Mouse (Mus musculus) limb, embryonic 14.5 days (tissue): ENCODE data around the gene Bcar1. TPM values are rescaled to one million over a fixed set of nuclear protein-coding genes. Genes with fewer than 3 reads are reported as not detected.

ENCODE experiments used
- ATAC-seq: fragments of 200-750 bp; cut with Nextera tagmentation; 2 replicates; pipeline ENCODE4 v1.8.0; 2017; ENCODE audit warnings: low read depth, moderate number of reproducible peaks, moderate TSS enrichment; ENCODE audit not compliant: low FRiP score
- DNase-seq: peaks from one replicate; pipeline ENCODE4 v3.0.0-alpha.2; 2015; ENCODE audit warnings: low spot score
- H3K27ac ChIP-seq: fragments of 300-500 bp; sonication (generic); replicated peaks from 2 replicates; pipeline ENCODE4 v1.5.1; 2014; ENCODE audit warnings: low read depth, mild to moderate bottlenecking, low read length, moderate library complexity, mixed read lengths
- H3K27me3 ChIP-seq: fragments of 300-500 bp; sonication (generic); 2 replicates; pipeline ENCODE4 v1.6.1; 2014; ENCODE audit warnings: low read length, mixed read lengths; ENCODE audit not compliant: control insufficient read depth, insufficient read depth
- H3K36me3 ChIP-seq: fragments of 300-500 bp; sonication (generic); 2 replicates; pipeline ENCODE4 v1.6.1; 2014; ENCODE audit warnings: mild to moderate bottlenecking, low read length, moderate library complexity, mixed read lengths; ENCODE audit not compliant: control insufficient read depth, insufficient read depth
- H3K4me1 ChIP-seq: fragments of 300-500 bp; sonication (generic); 2 replicates; pipeline ENCODE4 v1.6.1; 2014; ENCODE audit warnings: antibody characterized with exemption, low read length, mixed read lengths; ENCODE audit not compliant: control insufficient read depth, insufficient read depth
- H3K4me2 ChIP-seq: fragments of 300-500 bp; sonication (generic); replicated peaks from 2 replicates; pipeline ENCODE4 v1.6.1; 2014; ENCODE audit warnings: low read depth, mild to moderate bottlenecking, low read length, moderate library complexity; ENCODE audit not compliant: severe bottlenecking
- H3K4me3 ChIP-seq: fragments of 300-500 bp; sonication (generic); replicated peaks from 2 replicates; pipeline ENCODE4 v1.5.1; 2014; ENCODE audit warnings: low read length
- H3K9ac ChIP-seq: fragments of 300-500 bp; sonication (generic); 2 replicates; pipeline ENCODE4 v1.6.1; 2014; ENCODE audit warnings: mild to moderate bottlenecking, low read depth, low read length, moderate library complexity; ENCODE audit not compliant: severe bottlenecking
- H3K9me3 ChIP-seq: fragments of 300-500 bp; sonication (generic); 2 replicates; pipeline ENCODE4 v1.6.1; 2016; ENCODE audit warnings: low read length; ENCODE audit not compliant: control insufficient read depth
- POLR2A ChIP-seq: fragments of 200-500 bp; IDR thresholded peaks from 2 replicates; pipeline ENCODE4 v1.8.0; 2012; ENCODE audit warnings: inconsistent platforms, mild to moderate bottlenecking, moderate library complexity, borderline replicate concordance; ENCODE audit not compliant: insufficient read depth, insufficient read length; ENCODE audit errors: extremely low read depth
- WGBS: fragments of 180-500 bp; shearing (Covaris S2); extraction: QIAGEN DNeasy Blood & Tissue Kit; methylation state at CpG from one replicate; pipeline ENCODE4 v1.1.7; 2014; 5-methylcytosine and 5-hydroxymethylcytosine counted together
- polyA plus RNA-seq, 2 experiments: library from polyadenylated mRNA; depleted of rRNA in 1 of 2; stranded (reverse) in 1 of 2; unstranded in 1 of 2; fragments of >200 nt; fragmentation: Nextera tagmentation in 1 of 2; extraction: Ambion mirVana in 1 of 2; gene quantifications; 2 replicates each; pipeline versions ENCODE4 v1.2.1 to v1.2.3; 2012 to 2014

Gene Bcar1
- polyA plus RNA-seq, 2 experiments = 40.7 to 55.5 TPM

DNA sequence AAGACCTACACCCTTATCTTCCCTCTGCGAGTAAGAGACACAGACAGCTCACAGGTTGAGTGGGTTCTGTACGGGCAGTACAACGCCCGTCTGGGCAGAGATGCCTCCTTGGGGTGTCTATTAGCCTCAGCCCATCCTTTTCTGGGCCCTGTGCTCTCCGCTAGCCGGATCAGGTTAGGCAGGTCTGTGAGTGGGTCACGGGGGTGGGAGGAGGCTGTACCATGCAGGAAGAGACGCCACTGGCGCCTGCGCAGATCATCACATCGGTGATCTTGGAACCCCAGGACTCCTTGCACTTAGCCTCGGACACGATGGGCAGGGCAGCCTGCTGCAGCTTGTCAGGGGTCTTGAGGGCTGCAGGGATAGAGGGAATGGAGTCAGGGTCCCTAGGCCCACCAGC is 56.7 kb downstream of the Bcar1 start:
- H3K27ac ChIP-seq = no peak overlapping the region

DNA sequence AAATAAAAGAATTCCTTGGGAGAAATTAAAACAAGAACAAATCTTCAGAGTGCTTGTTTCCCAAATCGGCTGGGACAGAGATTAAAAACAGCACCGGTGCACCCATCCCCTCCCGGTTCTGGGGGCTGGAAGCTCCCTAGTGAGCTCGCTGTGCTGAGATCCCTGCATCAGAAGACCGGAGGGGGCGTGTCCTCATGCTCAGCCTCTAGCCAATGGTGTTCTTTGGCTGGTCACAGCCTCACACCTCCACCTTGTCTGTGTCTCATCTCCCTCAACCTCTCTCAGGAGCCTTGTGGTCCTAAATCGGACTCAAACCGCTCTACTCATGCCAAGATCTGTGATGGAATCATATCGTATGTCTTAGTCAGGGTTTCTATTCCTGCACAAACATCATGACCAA is 61.1 kb downstream of the Bcar1 start:
- no peaks in the 10 kb centered on the region for H3K4me1 ChIP-seq
- no peak overlapping the region for H3K9ac ChIP-seq
- H3K4me3 ChIP-seq = no peak overlapping the region
- ATAC-seq = no peak
- TF ChIP-seq POLR2A = no peak
- H3K27ac ChIP-seq = no peak overlapping the region
- no peak overlapping the region for H3K4me2 ChIP-seq
- DNase-seq = no peak
- no peaks in the 10 kb centered on the region for H3K9me3 ChIP-seq
- WGBS = 27% methylated on average over 9 of the region's 9 CpGs
- H3K27me3 ChIP-seq = no peaks in the 10 kb centered on the region
- H3K36me3 ChIP-seq = no peaks in the 10 kb centered on the region

More for the DNA sequence above, 56.7 kb downstream of the Bcar1 start:
- WGBS = 84% methylated on average over 13 of the region's 13 CpGs
- ATAC-seq = no peak
- Histone ChIP-seq H3K4me1 (no peaks in the 10 kb centered on the region), H3K4me3 (no peak overlapping the region), H3K9ac (no peak overlapping the region), H3K9me3 (no peaks in the 10 kb centered on the region), H3K4me2 (no peak overlapping the region), H3K36me3 (no peaks in the 10 kb centered on the region), H3K27me3 (no peaks in the 10 kb centered on the region)
- TF ChIP-seq POLR2A = no peak
- DNase-seq = no peak

DNA sequence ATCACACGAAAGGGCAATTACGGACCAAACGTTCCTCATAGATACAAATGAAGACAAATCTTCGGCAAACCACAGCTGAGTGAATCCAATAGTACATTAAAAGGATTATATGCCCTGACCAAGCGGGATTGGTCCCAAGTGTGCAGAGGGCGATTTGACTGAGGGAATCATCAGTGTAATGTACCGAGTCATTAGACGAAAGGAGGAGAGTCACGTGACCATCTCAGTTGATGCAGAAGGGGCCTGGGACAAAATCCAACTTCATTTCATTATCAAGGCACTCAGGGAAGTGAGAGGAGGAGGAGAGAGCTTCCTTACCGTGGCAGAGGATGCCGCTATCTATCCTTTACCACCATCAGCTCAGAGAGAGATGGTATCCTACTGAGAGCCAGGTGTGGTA is 62.5 kb downstream of the Bcar1 start:
- Histone ChIP-seq H3K4me2 (no peak overlapping the region), H3K4me3 (no peak overlapping the region), H3K4me1 (no peaks in the 10 kb centered on the region), H3K27me3 (no peaks in the 10 kb centered on the region), H3K27ac (no peak overlapping the region), H3K36me3 (no peaks in the 10 kb centered on the region), H3K9ac (no peak overlapping the region), H3K9me3 (peaks cover 3% of the 10 kb centered on the region; the same call in 1 of the 2 replicates)
- ATAC-seq (no peak), DNase-seq (no peak)
- no peak for TF ChIP-seq POLR2A
- 80% methylated on average over 11 of the region's 11 CpGs for WGBS

DNA sequence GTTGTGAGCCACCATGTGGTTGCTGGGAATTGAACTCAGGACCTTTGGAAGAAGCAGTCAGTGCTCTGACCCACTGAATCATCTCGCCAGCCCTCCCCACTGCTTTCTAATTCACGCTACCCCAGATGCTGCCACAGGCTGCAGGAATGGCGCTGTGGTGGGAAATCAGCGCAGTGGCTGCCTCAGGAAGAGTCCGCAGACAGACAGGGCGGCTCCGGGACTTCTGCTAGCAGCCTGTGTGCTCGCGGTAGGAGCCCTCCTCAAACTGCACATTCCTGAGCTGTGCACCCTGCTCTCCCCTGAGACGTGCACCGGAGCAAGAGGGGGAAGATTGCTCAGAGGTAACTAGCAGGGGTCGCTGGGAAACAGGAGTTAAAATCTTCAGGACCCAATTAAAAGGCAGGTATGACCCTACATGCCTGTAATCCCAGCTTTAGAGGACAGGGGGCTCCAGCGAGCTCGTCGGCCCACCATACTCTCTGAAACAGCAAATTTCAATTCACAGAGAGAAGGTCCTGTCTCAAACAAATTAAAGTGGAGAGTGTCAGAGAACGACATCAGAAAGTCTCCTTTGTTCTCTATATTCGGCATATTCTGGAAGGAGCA is 63.1 kb downstream of the Bcar1 start:
- no peak for TF ChIP-seq POLR2A
- WGBS = 40% methylated on average over 17 of the region's 17 CpGs
- Histone ChIP-seq H3K9ac (no peak overlapping the region), H3K27me3 (no peaks in the 10 kb centered on the region), H3K4me1 (no peaks in the 10 kb centered on the region), H3K4me3 (no peak overlapping the region), H3K27ac (no peak overlapping the region), H3K4me2 (no peak overlapping the region), H3K36me3 (no peaks in the 10 kb centered on the region), H3K9me3 (peaks cover 4% of the 10 kb centered on the region; the same call in 1 of the 2 replicates)
- ATAC-seq (no peak), DNase-seq (no peak)

DNA sequence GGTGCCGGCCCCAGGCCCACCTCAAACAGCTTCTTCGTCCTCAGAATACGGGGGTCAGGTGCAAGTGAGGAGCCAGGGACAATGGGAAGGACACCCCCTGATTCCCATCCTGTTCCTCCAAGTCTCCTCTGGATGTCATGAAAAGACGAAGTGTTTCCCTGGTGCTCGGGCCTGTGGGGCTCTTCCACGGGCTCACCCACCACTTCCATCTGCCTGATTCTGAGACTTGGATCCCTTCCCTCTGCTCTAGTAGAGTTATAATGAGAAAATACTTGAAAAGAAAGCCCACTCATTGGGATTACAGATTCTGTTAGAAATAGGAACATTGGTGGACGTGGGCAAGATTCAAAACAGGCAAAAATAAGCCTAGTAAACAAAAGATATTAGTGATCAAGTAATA is 64.8 kb downstream of the Bcar1 start:
- Histone ChIP-seq H3K4me1 (no peaks in the 10 kb centered on the region), H3K36me3 (no peaks in the 10 kb centered on the region), H3K9ac (no peak overlapping the region), H3K4me2 (no peak overlapping the region), H3K4me3 (no peak overlapping the region), H3K9me3 (peaks cover 4% of the 10 kb centered on the region; the same call in 1 of the 2 replicates), H3K27me3 (no peaks in the 10 kb centered on the region), H3K27ac (no peak overlapping the region)
- ATAC-seq (no peak), DNase-seq (no peak)
- 87% methylated on average over 7 of the region's 7 CpGs for WGBS
- no peak for TF ChIP-seq POLR2A
